Mouse (Mus musculus) liver, adult 2 months (tissue): ENCODE measurements around the gene Mapk9. TPM values are rescaled to one million over a fixed set of nuclear protein-coding genes. Genes with fewer than 3 reads are reported as not detected.
"Not testable (repeated sequence)": the region's sequence is repeated elsewhere in the genome, so short reads cannot be mapped to it uniquely, and the experiment has no call there.

Experiments used
- DNase-seq: peaks from one replicate; pipeline ENCODE4 v3.0.0-alpha.2; 2011; ENCODE audit warnings: low read depth, low spot score; ENCODE audit errors: extremely low read depth
- H3K27ac ChIP-seq: fragments of 200-500 bp; replicated peaks from 2 replicates; pipeline ENCODE4 v1.5.1; 2012; ENCODE audit warnings: low read depth, mild to moderate bottlenecking, control low read depth, inconsistent platforms, low read length; ENCODE audit not compliant: insufficient read depth
- H3K27me3 ChIP-seq: fragments of 200-500 bp; 2 replicates; pipeline ENCODE4 v1.6.1; 2012; ENCODE audit warnings: mild to moderate bottlenecking, moderate library complexity, low read length, inconsistent platforms; ENCODE audit not compliant: control insufficient read depth, insufficient read depth
- H3K36me3 ChIP-seq: fragments of 200-500 bp; 2 replicates; pipeline ENCODE4 v1.6.1; 2012; ENCODE audit warnings: low read length, inconsistent platforms; ENCODE audit not compliant: control insufficient read depth, insufficient read depth
- H3K4me1 ChIP-seq: fragments of 200-500 bp; 2 replicates; pipeline ENCODE4 v1.6.1; 2011; ENCODE audit warnings: low read length; ENCODE audit not compliant: control insufficient read depth, insufficient read depth
- H3K4me3 ChIP-seq: fragments of 200-500 bp; 2 replicates; pipeline ENCODE4 v1.5.1; 2011; ENCODE audit warnings: low read depth, mild to moderate bottlenecking, control low read depth, low read length, moderate library complexity; ENCODE audit not compliant: insufficient read depth
- H3K79me2 ChIP-seq: fragments of 200-500 bp; 2 replicates; pipeline ENCODE4 v1.6.1; 2012; ENCODE audit warnings: inconsistent platforms, mild to moderate bottlenecking, low read length, moderate library complexity; ENCODE audit not compliant: control insufficient read depth, insufficient read depth
- H3K9ac ChIP-seq: fragments of 200-500 bp; 2 replicates; pipeline ENCODE4 v1.6.1; 2012; ENCODE audit warnings: low read depth, mild to moderate bottlenecking, control low read depth, inconsistent platforms, low read length
- CTCF ChIP-seq: fragments of 200-500 bp; IDR thresholded peaks from 2 replicates; pipeline ENCODE4 v1.5.1; 2011; ENCODE audit warnings: low read depth, low read length, control low read depth
- POLR2A ChIP-seq: fragments of 200-500 bp; IDR thresholded peaks from 2 replicates; pipeline ENCODE4 v1.6.1; 2011; ENCODE audit warnings: low read length, control low read depth; ENCODE audit not compliant: insufficient read depth; ENCODE audit errors: extremely low read depth
- whole genome bisulfite sequencing: fragments of 180-500 bp; shearing (Covaris S2); methylation state at CpG from one replicate; pipeline ENCODE4 v1.1.7; 2018; 5-methylcytosine and 5-hydroxymethylcytosine counted together
- polyA plus RNA-seq: library from polyadenylated mRNA; depleted of rRNA; stranded (reverse); fragments of >200 nt; gene quantifications from 2 replicates; pipeline ENCODE4 v1.2.3, GENCODE M21; 2012; rRNA removed
- total RNA-seq: library from RNA; depleted of rRNA; stranded (reverse); fragments of >200 nt; gene quantifications from 2 replicates; pipeline ENCODE4 v1.2.3, GENCODE M21; 2014; rRNA removed

Gene Mapk9
- total RNA-seq, result 25.9 and 30.9 TPM in 2 replicates
- 15.6 and 16.2 TPM in 2 replicates for polyA plus RNA-seq

DNA sequence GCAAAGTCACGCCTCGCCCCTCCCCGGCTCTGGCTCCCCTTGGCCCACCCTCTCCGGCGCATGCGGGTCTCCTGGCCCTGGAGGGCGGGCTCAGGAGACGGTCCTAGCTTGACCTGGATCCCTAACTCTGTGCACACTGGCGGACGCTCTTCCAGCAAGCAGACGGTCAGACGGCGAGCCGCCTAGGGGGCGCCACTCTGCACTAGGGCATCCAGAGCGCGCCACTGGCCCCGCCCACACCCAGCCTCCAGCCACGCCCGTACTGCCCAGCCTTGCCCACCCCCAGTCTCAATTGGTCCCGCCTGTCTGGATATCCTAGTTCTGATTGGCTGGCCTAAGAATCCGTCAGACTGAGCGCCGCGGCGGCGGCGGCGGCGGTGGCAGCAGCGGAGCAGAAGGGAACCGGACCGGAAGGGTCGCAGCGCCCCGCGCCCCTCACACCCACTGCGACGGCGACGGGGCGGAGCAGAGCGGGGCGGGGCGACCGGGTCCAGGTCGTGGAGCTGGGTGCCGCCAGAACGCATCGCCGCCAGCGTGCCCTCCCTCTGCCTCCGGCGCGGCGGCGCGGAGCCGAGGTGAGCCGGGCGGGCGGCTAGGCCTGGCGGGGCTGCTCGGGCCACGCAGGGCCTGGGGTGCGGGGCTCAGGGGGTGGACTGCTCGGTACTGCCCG lies at the start of gene Mapk9:
Gene Mapk9, plus strand, starts transcription at position 351 of the 670 bp plus-strand sequence.
- H3K27ac ChIP-seq, result peak within 1 kb of the TSS; percentile 72
- DNase-seq, result peak; percentile 93
- peak within 1 kb of the TSS; percentile 90 for H3K9ac ChIP-seq
- H3K27me3 ChIP-seq, result no peaks in the 10 kb centered on the region
- peak; percentile 84 for TF ChIP-seq CTCF
- TF ChIP-seq POLR2A, result peak; percentile 71
- 1% methylated on average over 61 of the region's 68 CpGs for WGBS
- H3K4me3 ChIP-seq, result peak within 1 kb of the TSS; percentile 71
- H3K4me1 ChIP-seq, result peaks cover 9% of the 10 kb centered on the region
- no peaks in the 10 kb centered on the region for H3K36me3 ChIP-seq
- peaks cover 15% of the 10 kb centered on the region; the same call in 1 of the 2 replicates for H3K79me2 ChIP-seq

DNA sequence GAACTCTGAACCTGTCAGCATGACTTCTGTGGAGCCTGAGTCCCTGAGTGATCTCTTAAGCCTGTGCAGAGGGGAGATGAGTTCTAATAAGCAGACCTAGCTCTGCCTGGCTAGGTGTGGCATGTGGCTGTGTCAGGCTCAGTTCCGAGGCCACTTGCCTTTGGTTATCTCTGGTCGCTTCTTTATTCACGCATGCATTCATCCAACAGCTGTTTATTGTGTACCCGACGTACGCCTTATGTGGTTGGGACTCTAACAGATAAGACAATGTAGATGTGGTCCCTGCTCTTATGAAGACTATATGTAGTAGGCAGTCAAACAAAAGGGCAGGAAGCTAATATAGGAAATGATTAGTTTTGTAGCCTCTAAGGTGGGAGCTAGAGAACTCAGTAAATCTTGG lies 47.6 kb upstream of the Mapk9 start:
- no peak overlapping the region for H3K27ac ChIP-seq
- H3K27me3 ChIP-seq, result no peaks in the 10 kb centered on the region
- H3K4me1 ChIP-seq, result no peaks in the 10 kb centered on the region
- H3K4me3 ChIP-seq, result no peak overlapping the region
- TF ChIP-seq CTCF, result no peak
- no peak for TF ChIP-seq POLR2A
- no peak overlapping the region for H3K9ac ChIP-seq
- DNase-seq, result no peak
- H3K36me3 ChIP-seq, result no peaks in the 10 kb centered on the region
- no peaks in the 10 kb centered on the region for H3K79me2 ChIP-seq
- 91% methylated on average over 6 of the region's 6 CpGs for WGBS

DNA sequence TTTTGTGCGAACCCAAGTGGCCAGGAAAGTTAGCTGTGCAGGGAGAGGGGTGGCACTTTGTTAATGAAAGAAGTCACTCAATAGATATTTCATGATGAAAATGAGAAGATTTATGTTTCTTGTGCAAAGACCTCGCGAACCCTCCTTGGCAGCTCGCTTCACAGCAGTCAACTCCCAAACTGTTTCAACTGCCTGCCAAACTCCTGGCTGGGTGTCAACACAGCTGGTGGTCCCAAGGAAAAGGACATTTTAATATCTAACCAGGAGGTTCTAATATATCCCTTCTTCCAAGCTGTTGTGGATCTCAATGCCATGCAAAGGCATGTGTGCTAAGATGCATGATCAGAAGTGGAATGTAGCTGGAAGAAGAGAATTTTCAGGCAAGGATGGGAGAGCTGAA lies 45.0 kb upstream of the Mapk9 start:
- WGBS, result 86% methylated on average over 4 of the region's 4 CpGs
- H3K4me1 ChIP-seq, result no peaks in the 10 kb centered on the region
- DNase-seq, result no peak
- H3K9ac ChIP-seq, result no peak overlapping the region
- no peaks in the 10 kb centered on the region for H3K79me2 ChIP-seq
- no peak overlapping the region for H3K27ac ChIP-seq
- no peak overlapping the region for H3K4me3 ChIP-seq
- H3K27me3 ChIP-seq, result no peaks in the 10 kb centered on the region
- TF ChIP-seq POLR2A (no peak), CTCF (no peak)
- H3K36me3 ChIP-seq, result no peaks in the 10 kb centered on the region

GRCm38 (mm10) chr11:49803801-49804200 lies 42.8 kb upstream of the Mapk9 start:
- H3K27me3 ChIP-seq, result no peaks in the 10 kb centered on the region

GRCm38 (mm10) chr11:49806218-49806617 lies 40.3 kb upstream of the Mapk9 start:
- no peaks in the 10 kb centered on the region for H3K4me1 ChIP-seq
- TF ChIP-seq CTCF (no peak), POLR2A (no peak)
- no peaks in the 10 kb centered on the region for H3K27me3 ChIP-seq
- 68% methylated on average over 3 of the region's 3 CpGs for WGBS
- H3K9ac ChIP-seq, result no peak overlapping the region
- H3K27ac ChIP-seq, result no peak overlapping the region
- no peak overlapping the region for H3K4me3 ChIP-seq
- no peak for DNase-seq
- no peaks in the 10 kb centered on the region for H3K79me2 ChIP-seq
- H3K36me3 ChIP-seq, result no peaks in the 10 kb centered on the region

More at GRCm38 (mm10) chr11:49803801-49804200, 42.8 kb upstream of the Mapk9 start:
- Histone ChIP-seq H3K4me3 (no peak overlapping the region), H3K79me2 (no peaks in the 10 kb centered on the region), H3K27ac (no peak overlapping the region), H3K4me1 (no peaks in the 10 kb centered on the region), H3K36me3 (no peaks in the 10 kb centered on the region), H3K9ac (no peak overlapping the region)
- no peak for DNase-seq
- TF ChIP-seq CTCF (no peak), POLR2A (no peak)
- 95% methylated on average over 4 of the region's 4 CpGs for WGBS

DNA sequence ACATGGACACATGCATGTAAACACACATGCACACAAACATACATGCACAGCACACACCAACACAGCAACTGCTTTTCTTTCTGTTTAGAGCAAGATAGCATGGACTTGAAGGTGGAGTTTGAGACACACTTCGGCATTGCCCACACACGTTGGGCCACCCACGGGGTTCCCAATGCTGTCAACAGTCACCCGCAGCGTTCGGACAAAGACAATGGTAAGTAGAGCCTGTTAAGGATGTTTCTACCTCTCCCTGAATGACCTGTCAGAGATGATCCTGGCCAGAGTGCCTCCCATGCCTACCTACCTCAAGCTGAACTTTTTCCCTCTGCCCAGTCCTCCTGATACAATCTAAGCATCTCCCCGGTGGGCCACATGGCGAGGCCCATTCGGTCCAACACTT lies 37.6 kb upstream of the Mapk9 start:
- no peaks in the 10 kb centered on the region for H3K36me3 ChIP-seq
- H3K79me2 ChIP-seq, result no peaks in the 10 kb centered on the region
- H3K4me1 ChIP-seq, result no peaks in the 10 kb centered on the region
- H3K4me3 ChIP-seq, result no peak overlapping the region
- DNase-seq, result no peak
- whole genome bisulfite sequencing, result 91% methylated on average over 9 of the region's 9 CpGs
- H3K9ac ChIP-seq, result no peak overlapping the region
- no peaks in the 10 kb centered on the region for H3K27me3 ChIP-seq
- H3K27ac ChIP-seq, result no peak overlapping the region
- TF ChIP-seq CTCF (no peak), POLR2A (no peak)

GRCm38 (mm10) chr11:49810696-49811095 lies 35.9 kb upstream of the Mapk9 start:
- WGBS, result 87% methylated on average over 7 of the region's 7 CpGs
- H3K4me3 ChIP-seq, DNase-seq, H3K27ac ChIP-seq, H3K36me3 ChIP-seq, H3K4me1 ChIP-seq, H3K9ac ChIP-seq, H3K27me3 ChIP-seq, H3K79me2 ChIP-seq: not testable (repeated sequence)
